Mouse (Mus musculus) megakaryocyte-erythroid progenitor cell, adult 5-6 weeks (primary cell): Measurements from ENCODE around the gene Nucks1. TPM values are rescaled to one million over a fixed set of nuclear protein-coding genes. Genes with fewer than 3 reads are reported as not detected.
"Not testable (repeated sequence)": the region's sequence is repeated elsewhere in the genome, so short reads cannot be mapped to it uniquely, and the experiment has no call there.

ENCODE experiments used
- ATAC-seq: replicated peaks from 2 replicates; pipeline ENCODE4 v1.8.0; 2016; ENCODE audit warnings: mild to moderate bottlenecking, inconsistent platforms; ENCODE audit not compliant: severe bottlenecking, poor library complexity, low FRiP score, low TSS enrichment
- total RNA-seq, 2 experiments: library from RNA; stranded (forward) in 1 of 2; stranded (reverse) in 1 of 2; fragments of 200-1000, 215-1000 nt in 1 of 2; fragments of >200 nt in 1 of 2; fragmentation: Nextera tagmentation in 1 of 2; gene quantifications; 2 replicates each; pipeline ENCODE4 v1.2.3; 2014 to 2017

The Nucks1 gene
- total RNA-seq (2014; fragmentation: Nextera tagmentation) (155 and 223 TPM in 2 replicates), total RNA-seq (2017) (308 and 361 TPM in 2 replicates)

DNA sequence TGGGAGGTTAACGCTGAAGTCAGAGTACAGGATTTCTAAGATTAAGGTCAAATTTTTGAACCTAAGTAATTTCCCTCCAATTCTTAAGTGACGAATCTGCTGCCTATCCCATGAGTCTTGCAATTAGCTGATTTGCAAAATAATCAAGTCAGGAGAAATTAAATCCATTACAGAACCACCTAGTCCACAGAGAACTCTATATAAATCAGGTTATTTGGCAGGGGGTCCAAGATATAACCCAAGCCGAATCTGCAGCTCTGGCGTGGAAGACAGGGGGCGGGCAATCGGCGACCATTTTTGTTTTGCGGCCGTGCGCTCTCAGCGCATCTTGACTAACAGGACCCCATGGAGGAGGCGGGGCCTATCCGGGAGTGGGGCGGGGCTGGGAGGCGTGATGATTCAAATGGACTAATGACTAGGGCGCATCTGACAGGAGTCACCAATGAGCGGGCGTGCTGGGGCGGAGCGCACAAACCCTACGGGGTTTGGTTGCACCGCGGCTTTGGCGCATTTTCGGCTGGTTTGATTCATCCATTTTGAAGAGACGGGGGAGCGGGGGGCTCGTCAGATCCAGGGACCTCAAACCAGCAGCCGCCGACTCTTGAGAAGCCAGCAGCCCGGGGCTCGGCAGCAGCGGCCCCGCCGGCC is at the start of gene Nucks1:
Nucks1 (plus strand) TSS at position 534 of the 648 bp plus-strand sequence.
- ATAC-seq: peak; percentile 97

- ATAC-seq: no peak
These were observed 48.5 kb upstream of the Nucks1 start for GRCm38 (mm10) chr1:131861811-131862210.

GRCm38 (mm10) chr1:131865596-131865995 is 44.7 kb upstream of the Nucks1 start:
- no peak for ATAC-seq

GRCm38 (mm10) chr1:131866304-131866999 is 43.9 kb upstream of the Nucks1 start:
- ATAC-seq: no peak

- peak; percentile 98 for ATAC-seq
These were observed 43.0 kb upstream of the Nucks1 start, which contains the start of gene Rab29 for GRCm38 (mm10) chr1:131867093-131867945. TSS of gene Rab29 (plus strand) at chr1:131867224.

DNA sequence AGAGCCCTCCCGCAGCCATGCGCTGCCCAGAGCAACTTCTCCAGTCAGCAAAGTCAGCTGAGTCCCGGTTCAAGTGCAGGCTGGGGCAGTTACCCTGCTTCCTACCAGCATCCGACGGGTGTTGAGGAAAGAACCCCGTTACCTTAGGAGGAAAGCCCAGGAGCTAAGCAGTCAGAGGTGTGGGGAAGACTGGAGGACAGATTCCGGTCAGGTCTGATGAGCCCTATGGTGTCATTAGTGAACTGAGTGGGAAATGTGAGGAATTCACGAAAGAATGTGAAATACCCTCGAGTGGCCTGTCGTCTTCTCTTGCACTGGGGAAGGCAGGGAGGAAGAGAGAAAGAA is 42.4 kb upstream of the Nucks1 start:
- peak; percentile 47 for ATAC-seq

- no peak for ATAC-seq
These were observed 40.8 kb upstream of the Nucks1 start for GRCm38 (mm10) chr1:131869561-131869960.

DNA sequence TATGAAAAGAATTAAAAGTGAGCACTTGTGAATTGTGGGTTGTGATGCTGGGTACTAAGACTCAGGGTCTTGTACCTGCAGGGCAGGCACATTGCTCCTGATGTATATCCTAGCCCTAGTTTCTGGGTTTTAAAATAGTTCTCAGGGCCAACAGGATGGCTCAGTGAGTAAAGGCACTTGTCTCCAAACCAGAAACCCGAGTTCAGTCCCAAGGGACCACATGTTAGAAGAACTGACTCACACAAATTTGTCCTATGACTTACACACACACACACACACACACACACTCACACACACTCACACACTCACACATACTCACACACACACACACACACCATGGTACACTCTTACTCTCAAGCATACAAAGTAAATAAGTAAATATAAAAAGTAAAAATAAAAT is 37.5 kb upstream of the Nucks1 start:
- ATAC-seq: no peak

GRCm38 (mm10) chr1:131879816-131880215 is 30.5 kb upstream of the Nucks1 start:
- ATAC-seq: no peak

DNA sequence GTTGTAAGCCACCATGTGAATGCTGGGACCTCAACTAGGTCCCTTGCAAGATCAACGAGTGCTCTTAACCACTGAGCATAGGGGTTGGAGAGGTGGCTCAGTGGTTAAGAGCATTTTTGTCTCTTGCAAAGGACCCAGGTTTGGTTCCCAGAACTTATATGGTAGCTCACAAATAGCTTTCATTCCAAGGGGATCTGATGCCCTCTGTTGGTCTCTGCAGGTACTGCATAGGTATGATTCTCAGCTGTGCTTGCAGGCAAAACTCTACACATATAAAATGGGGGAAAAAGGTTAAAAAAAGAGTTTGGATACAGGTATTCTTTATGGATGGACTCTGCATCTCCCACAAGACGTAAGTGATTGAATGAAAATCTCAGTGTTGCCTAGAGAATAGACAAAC is 27.5 kb upstream of the Nucks1 start:
- no peak; the same call in 1 of the 2 replicates for ATAC-seq

GRCm38 (mm10) chr1:131886173-131886572 is 24.2 kb upstream of the Nucks1 start:
- no peak for ATAC-seq

GRCm38 (mm10) chr1:131886641-131887040 is 23.7 kb upstream of the Nucks1 start:
- no peak for ATAC-seq

- no peak for ATAC-seq
These were observed 20.2 kb upstream of the Nucks1 start for GRCm38 (mm10) chr1:131890043-131890658.

DNA sequence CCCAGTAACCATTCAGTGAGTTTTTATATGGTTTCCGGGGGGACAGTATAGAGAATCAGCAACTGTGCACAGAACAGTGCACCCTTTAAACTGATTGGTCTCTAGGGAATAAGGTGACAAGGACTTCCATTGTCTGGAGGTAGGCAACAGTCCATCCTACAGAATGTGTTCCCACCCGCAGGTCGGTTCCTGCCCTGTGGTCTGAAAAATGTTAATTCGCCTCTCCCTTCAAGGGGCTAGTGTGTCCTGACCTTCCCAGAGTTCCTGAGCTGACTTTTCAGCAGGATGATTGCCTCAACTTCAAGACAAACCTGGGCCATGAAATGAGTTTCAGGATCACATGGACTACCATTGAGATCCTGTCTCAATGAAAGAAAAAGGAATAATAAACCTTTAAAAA is 18.9 kb upstream of the Nucks1 start:
- no peak for ATAC-seq

DNA sequence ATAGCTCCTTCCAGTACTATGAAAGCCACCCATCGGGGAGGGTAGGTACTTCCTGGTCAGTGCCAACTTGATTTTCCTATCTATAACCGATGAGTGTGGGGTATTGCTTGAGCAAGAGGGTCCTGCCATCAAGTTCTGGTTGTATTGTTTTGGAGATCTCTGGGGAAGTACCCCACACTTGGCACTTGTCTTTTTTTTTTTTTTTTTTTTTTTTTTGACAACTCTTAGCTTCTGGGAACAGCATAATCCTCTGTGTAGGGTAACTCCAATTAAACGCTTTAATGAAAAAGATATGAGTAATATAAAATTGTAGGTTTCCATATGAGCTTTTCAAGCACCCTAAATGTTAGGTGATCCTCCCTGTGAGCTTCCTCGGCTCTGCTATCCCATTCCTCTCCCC is 7.7 kb upstream of the Nucks1 start:
- no peak for ATAC-seq

GRCm38 (mm10) chr1:131903251-131903650 is 7.1 kb upstream of the Nucks1 start:
- no peak for ATAC-seq

DNA sequence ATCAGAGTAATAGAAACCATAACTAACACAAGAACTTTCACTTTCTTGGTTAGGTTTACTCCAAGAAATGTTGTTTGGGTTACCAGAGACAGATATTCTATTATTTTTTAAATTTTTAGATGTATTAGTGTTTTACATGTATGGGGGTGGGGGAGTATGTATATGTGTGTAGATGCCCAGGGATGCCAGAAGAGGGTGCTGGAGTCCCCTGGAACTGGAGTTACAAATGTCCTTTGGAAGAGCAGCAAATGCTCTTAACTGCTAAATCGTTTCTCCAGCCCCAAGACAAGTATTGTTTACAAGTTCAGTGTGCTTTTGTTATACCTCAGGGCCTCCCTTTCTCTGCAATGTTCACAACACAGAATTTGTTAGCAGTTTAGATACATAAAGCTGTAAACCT is 4.8 kb upstream of the Nucks1 start:
- ATAC-seq: no peak

DNA sequence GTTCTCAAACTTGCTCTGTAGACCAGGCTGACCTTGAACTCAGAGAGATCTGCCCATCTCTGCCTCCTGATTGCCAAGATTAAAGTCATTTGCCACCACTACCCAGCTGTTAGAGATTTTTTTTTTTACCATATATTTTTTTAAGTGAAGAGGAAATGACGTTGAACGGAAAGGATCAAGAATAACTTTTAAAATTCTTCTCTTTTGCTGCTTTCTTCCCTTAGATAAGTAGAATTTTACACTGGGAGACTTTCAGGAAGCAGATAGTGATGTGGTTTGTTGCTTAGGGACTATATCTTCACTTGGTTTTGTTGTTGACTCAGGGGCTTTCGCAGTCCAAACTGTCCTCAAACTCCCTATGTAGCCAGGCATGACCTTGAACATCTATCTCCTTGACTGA is 1.9 kb upstream of the Nucks1 start:
- ATAC-seq: no peak

GRCm38 (mm10) chr1:131909236-131909635 is 1.1 kb upstream of the Nucks1 start:
- ATAC-seq: not testable (repeated sequence)
